Mouse (Mus musculus) bone marrow macrophage, adult 2 months (primary cell): ENCODE results near the gene Atp8a1. TPM values are rescaled to one million over a fixed set of nuclear protein-coding genes. Genes with fewer than 3 reads are reported as not detected.

Experiments used
- H3K27ac ChIP-seq: 2 replicates; pipeline ENCODE4 v1.5.1; 2012; ENCODE audit warnings: low read depth, low read length; ENCODE audit not compliant: insufficient read depth
- H3K4me1 ChIP-seq: 2 replicates; pipeline ENCODE4 v1.6.1; 2012; ENCODE audit warnings: low read length; ENCODE audit not compliant: control insufficient read depth, insufficient read depth
- H3K4me3 ChIP-seq: 2 replicates; pipeline ENCODE4 v1.5.1; 2012; ENCODE audit warnings: mild to moderate bottlenecking, low read length, moderate library complexity; ENCODE audit not compliant: insufficient read depth
- CTCF ChIP-seq: IDR thresholded peaks from 2 replicates; pipeline ENCODE4 v1.5.1; 2012; ENCODE audit warnings: low read depth, mild to moderate bottlenecking, low read length, moderate library complexity
- POLR2A ChIP-seq: IDR thresholded peaks from 2 replicates; pipeline ENCODE4 v1.6.1; 2012; ENCODE audit warnings: mild to moderate bottlenecking, low read depth, low read length, borderline replicate concordance
- polyA plus RNA-seq: library from polyadenylated mRNA; stranded (reverse); fragments of >200 nt; gene quantifications from 2 replicates; pipeline ENCODE4 v1.2.4, GENCODE M21; 2012; ENCODE audit not compliant: missing spikeins, insufficient read depth, insufficient read length

Atp8a1 gene
- polyA plus RNA-seq, 1 experiment, result 52.6 TPM

DNA sequence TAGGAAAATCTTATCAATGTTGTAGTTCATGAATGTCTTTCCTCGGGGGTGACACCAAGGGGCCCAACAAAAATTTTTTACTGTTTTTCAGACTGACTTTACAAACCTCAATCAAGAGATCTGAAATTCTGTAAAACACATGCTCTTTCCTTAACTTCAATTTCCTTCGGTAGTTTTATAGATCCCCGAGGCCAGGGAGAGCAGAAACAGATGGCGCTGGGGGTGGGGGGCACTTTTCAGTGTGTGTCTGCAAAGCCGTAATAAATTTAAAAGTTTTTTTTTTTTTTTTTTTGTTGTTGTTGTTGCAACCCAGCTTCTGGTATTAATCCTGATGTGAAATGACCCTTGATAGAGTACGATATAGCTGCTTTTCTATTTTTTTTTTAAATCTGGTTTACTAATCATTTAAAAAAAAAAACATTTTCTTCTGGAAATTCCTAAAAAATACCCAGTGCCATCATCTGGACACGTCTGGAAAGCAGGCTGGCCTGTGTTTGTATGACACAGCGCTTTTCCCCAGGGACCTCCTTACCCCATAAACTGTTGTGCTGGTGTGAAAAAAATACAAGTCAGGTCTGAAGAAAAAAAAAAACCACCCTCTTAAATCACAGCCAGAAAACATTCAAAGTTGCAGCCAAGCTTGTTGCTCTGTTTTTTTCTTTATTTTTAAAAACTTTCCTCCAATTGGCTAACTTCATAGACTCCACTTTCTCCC is 205.7 kb downstream of the Atp8a1 start:
- peaks cover 18% of the 10 kb centered on the region for H3K4me1 ChIP-seq
- TF ChIP-seq POLR2A (no peak), CTCF (no peak)

DNA sequence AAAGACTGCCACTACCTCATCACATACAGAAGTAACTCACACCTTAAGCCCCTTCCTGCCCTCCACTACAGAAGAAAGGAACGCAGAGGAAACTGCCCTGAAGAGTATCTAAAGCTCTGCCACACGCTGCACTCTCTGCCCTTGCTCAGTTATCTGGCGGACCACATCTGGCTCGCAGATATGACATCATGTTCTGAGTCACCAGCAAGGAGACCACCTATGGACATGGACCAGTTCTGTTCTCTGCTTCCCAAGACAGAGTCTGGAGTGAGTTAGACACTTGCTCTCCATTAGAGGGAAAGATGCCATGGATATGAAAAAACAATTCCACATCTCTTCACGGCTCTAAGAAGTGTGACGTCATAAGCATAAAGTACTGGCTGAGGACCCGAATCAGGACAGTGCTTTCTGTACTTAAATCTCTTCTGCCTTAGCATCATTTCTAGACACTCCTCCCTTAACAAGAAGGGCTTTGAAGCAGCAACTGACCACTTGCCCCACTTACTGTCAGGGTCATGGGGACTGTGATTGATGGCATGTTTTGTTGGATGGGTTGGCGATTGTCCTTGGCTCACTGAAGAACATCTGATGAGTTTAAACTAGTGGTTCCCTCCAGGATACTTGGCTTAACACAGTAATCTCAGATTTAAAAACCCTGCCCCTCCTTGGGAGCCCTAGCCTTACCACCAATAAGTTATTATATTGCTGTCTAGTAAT is 206.5 kb downstream of the Atp8a1 start:
- no peak overlapping the region for H3K27ac ChIP-seq
- peaks cover 18% of the 10 kb centered on the region for H3K4me1 ChIP-seq
- H3K4me3 ChIP-seq, result no peak overlapping the region
- TF ChIP-seq POLR2A, result no peak
- no peak for TF ChIP-seq CTCF

More for the DNA sequence above, 205.7 kb downstream of the Atp8a1 start:
- no peak overlapping the region for H3K27ac ChIP-seq
- no peak overlapping the region for H3K4me3 ChIP-seq

DNA sequence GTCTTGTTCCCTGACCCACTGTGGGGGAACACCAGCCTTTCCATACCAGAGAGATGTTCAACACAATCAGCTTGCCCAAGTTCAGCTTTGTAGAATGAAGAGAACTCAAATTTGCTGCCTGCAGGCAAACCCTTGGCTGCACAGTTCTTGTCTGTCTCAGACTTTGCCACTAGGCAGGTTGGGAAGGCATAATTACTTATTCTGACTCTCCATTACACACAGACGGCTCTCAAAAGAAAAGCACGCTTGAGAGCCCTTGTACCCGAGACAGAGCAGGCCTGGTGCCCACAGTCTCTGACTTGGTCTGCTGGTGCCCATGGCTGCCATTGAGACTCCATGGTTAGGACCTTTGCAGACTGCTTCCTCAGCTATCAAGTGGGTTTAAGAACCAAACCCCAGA is 212.9 kb downstream of the Atp8a1 start:
- TF ChIP-seq CTCF (no peak), POLR2A (no peak)
- peaks cover 7% of the 10 kb centered on the region for H3K4me1 ChIP-seq

DNA sequence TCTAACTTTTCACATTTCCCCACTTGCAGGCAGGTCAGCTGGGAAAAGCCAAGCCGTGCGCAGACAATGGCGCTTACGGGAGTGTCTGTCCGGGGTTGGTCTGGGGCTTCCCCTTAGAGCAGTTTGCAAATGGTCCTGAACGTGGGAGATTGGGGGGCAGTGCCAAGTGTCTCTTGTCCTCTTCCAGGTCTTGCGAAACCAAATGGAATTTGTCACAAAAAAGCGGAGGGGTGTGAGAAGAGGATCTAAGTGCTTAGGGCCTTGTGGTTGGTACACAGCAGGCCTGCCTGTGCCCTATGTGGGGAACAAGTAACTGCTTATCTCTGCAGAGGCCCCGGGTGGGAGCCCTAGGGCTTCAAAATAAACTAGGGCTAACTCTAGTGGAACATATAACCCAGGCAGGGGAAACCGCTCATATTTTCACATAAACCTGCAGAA is 213.4 kb downstream of the Atp8a1 start:
- peaks cover 7% of the 10 kb centered on the region for H3K4me1 ChIP-seq
- H3K27ac ChIP-seq, result no peak overlapping the region
- no peak overlapping the region for H3K4me3 ChIP-seq
- TF ChIP-seq POLR2A (no peak), CTCF (no peak)

More for the DNA sequence above, 212.9 kb downstream of the Atp8a1 start:
- H3K27ac ChIP-seq, result no peak overlapping the region
- H3K4me3 ChIP-seq, result no peak overlapping the region

DNA sequence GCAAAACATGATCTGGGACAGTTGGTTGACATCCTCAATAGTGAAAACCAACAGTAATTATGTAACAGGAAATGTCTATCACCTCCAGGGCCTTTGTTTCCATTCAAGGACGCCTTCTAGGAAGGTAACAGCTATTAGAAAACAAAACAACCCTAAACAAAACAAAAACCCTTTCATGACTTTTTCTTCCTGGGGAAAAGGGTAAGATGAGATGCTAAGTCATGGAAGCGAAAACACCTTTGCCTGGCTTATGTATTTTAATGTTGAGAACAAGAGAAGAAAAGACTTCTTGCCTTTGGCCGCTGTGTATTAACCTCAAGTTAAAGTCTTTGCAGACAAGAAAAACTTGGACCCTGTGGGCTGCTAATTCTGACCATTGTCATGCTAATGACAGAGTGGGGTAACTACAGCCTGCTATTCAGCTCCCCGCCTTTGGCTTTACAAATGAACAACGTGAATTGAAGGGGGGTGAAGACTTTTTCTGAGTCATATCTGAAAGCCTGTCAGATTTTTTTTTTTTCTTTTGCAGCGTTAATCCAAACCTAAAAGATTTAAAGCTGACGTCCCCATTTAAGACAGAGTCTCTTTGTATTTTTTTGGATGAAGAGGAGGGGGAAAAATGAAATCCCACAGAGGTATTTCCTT is 214.0 kb downstream of the Atp8a1 start:
- TF ChIP-seq POLR2A (no peak), CTCF (no peak)
- H3K4me3 ChIP-seq, result no peak overlapping the region
- H3K4me1 ChIP-seq, result peaks cover 7% of the 10 kb centered on the region
- no peak overlapping the region for H3K27ac ChIP-seq

DNA sequence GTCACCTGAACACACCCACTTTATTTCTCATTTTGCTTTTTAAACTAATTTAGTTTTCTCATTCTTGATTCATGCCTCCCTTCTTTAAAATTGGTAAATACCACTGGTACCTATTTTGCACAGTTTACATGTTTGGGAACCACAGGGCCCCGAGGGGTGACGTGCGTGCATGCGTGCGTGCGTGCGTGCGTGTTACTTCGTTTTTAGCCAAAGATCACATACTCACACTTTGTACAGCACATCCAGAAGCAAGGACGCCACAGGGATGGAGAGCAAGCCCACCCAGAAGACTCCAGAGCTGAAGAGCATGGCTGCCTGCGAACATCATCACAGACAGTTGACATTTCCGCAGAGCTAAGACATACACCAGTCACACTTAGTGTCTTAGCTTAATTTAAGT is 216.0 kb downstream of the Atp8a1 start:
- Histone ChIP-seq H3K27ac (no peak overlapping the region), H3K4me3 (no peak overlapping the region), H3K4me1 (peaks cover 7% of the 10 kb centered on the region)
- no peak for TF ChIP-seq CTCF
- no peak for TF ChIP-seq POLR2A

DNA sequence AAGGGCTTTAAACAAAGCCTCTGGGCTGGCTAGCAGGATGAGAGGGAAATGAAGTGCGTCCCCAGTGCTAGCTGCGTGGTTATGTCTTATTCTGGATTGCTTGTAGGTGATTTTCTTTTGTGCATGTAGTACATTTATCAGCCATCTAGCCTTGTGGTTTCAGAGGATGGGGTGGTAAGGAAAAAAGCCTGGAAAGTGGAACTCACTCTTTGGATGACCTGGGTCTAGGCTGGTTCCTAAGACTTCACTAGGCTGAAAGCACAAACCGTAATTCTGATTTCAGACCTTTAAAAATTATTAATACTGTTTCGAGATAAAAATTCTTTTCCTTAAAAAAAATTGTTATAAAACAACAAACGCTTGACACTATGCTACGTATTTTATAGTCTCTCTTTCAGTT is 217.4 kb downstream of the Atp8a1 start:
- no peak overlapping the region for H3K27ac ChIP-seq
- peaks cover 7% of the 10 kb centered on the region for H3K4me1 ChIP-seq
- no peak overlapping the region for H3K4me3 ChIP-seq
- TF ChIP-seq CTCF (no peak), POLR2A (no peak)

DNA sequence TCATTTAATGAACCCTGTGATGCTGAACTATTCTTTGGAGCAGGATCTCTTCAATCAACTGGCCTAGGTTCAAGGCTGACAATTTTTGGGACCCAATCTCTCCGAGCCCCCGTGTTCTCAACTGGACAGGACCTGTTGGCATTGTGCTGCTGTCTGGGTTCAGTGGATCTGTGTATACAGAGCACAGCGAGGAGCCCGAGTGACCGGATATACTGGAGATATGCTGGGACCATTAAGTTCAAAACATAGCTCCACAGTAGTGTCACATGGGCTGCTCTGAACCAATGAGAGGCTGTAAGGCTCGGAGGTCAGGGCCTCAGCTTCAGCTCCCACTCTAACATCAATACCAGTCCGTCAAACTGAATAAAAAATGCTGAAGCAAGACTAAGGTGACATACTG is 217.8 kb downstream of the Atp8a1 start:
- Histone ChIP-seq H3K4me3 (no peak overlapping the region), H3K27ac (no peak overlapping the region), H3K4me1 (peaks cover 6% of the 10 kb centered on the region)
- TF ChIP-seq POLR2A (no peak), CTCF (no peak)

DNA sequence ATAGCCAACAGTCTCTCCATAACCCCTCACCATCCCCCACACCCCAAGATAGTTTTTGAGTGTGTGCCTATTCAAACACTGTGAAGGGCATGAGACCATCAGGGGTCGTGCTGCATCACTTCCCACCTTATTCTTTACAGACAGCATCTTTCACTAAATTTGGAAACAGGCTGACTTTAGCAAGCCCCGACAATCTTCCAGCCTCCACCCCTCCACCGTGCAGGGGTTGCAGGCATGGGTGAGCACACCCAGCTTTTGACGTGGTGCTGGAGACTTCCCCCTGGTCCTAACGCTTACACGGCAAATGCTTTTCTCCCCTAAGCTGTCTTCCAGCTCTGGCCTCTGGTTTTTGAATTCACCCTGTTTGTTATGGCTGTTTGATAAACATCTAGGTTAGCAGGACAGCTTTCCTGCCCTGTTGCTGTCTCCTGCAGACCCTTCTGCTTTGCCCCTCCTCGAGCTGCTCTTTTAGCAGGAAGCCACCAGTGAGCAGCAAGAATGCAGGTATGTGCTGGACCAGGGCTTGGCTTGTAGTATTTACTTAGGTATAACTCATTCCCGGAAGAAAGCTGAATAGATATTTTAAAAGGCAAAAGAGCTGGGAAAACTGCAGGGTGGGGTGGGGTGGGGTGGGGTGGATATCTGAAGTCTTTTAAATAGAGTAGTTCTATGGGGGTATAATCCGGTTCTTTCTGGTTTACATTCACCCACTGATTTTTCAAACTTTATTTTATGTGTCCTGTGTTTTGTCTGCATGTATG is 218.9 kb downstream of the Atp8a1 start:
- no peak overlapping the region for H3K27ac ChIP-seq
- H3K4me3 ChIP-seq, result no peak overlapping the region
- no peak for TF ChIP-seq POLR2A
- no peak for TF ChIP-seq CTCF
- no peaks in the 10 kb centered on the region for H3K4me1 ChIP-seq

DNA sequence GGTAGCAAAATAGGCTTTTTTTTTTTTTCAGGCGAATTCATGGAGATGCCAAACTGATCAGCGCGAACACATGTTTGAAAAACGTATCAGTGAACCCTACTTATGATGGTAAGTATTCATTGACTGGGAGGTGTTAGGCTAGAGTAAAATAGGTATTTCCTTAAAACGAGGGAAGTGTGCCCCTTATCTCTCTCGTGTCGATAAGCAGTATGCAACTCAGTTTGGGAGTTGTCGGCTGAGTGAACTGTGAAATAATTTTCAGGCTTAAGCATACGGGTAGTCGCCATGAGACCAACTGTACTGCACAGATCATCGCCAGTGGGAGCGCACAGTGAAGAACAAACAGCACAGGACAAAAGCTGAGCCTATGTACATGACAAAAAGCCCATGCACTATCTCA is 226.0 kb downstream of the Atp8a1 start:
- H3K27ac ChIP-seq, result no peak overlapping the region
- H3K4me1 ChIP-seq, result no peaks in the 10 kb centered on the region
- no peak overlapping the region for H3K4me3 ChIP-seq
- TF ChIP-seq POLR2A (no peak), CTCF (no peak)
